Comparison of ENCODE assay signal across 14 mouse cellular contexts in the genomic region with DNA sequence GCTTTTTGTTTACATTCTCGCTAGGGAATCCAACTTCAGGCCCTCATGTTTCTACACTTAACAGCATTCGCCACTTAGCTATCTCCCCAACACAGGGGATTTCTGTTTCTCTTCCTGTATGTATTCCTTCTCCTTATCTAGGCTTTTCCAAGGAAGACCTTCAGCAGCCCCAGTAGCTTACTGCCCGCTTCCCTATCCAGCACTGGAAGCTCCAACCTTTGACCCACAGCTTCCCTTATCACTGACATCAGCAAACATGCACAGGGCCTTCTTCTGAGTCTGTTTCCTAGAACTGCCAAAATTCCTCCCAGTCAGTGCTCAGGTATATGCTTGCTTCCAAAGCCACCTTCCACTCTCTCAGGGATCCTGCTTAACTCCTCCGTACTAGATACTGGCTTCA.
"Had no signal": no experiment of that assay in that cellular context is flagged by ENCODE, and none has a peak within 500 bp of the region (broad histone marks: within the 10 kb centered on the region; RNA-seq: fewer than 3 reads in every experiment).

No protein-coding gene starts in this region.

- H3K4me3 ChIP-seq: liver, embryonic 13.5 days; midbrain, embryonic 10.5 days; midbrain, embryonic 13.5 days; midbrain, embryonic 15.5 days; neural tube, embryonic 12.5 days; stomach, embryonic 15.5 days had no signal

- DNase-seq: liver, embryonic 13.5 days; lung, adult 18-20 months; lung, embryonic 14.5 days; lung, postnatal 10 days; lung, postnatal 4 days; right cerebral cortex, postnatal 14 days; thymus, adult 2 months; thymus, postnatal 36 days had no signal

- H3K9me3 ChIP-seq: liver, embryonic 13.5 days; midbrain, embryonic 10.5 days; midbrain, embryonic 13.5 days; midbrain, embryonic 15.5 days; neural tube, embryonic 12.5 days; stomach, embryonic 15.5 days had no signal

- ATAC-seq: midbrain, embryonic 13.5 days; midbrain, embryonic 15.5 days had no signal

- H3K4me2 ChIP-seq: liver, embryonic 13.5 days; lung, embryonic 14.5 days; midbrain, embryonic 13.5 days; midbrain, embryonic 15.5 days; neural tube, embryonic 12.5 days; stomach, embryonic 15.5 days had no signal

- H3K9ac ChIP-seq: liver, embryonic 13.5 days; lung, embryonic 14.5 days; midbrain, embryonic 13.5 days; midbrain, embryonic 15.5 days; neural tube, embryonic 12.5 days; stomach, embryonic 15.5 days had no signal

- H3K27ac ChIP-seq: liver, embryonic 13.5 days; midbrain, embryonic 10.5 days; midbrain, embryonic 13.5 days; midbrain, embryonic 15.5 days; neural tube, embryonic 12.5 days; stomach, embryonic 15.5 days; stomach, postnatal 0 days had no signal

- H3K27me3 ChIP-seq: liver, embryonic 13.5 days; midbrain, embryonic 13.5 days; midbrain, embryonic 15.5 days; stomach, embryonic 15.5 days had no signal

- H3K36me3 ChIP-seq: liver, embryonic 13.5 days; midbrain, embryonic 10.5 days; midbrain, embryonic 13.5 days; midbrain, embryonic 15.5 days; neural tube, embryonic 12.5 days; stomach, embryonic 15.5 days had no signal

- H3K4me1 ChIP-seq: liver, embryonic 13.5 days; midbrain, embryonic 10.5 days; midbrain, embryonic 13.5 days; midbrain, embryonic 15.5 days; neural tube, embryonic 12.5 days; stomach, embryonic 15.5 days had no signal
